Mouse (Mus musculus): Measurements from ENCODE around the gene Cacna1c. TPM values are rescaled to one million over a fixed set of nuclear protein-coding genes. Genes with fewer than 3 reads are reported as not detected.
A peak's percentile ranks its signal among the peaks of the same experiment; 100 is the strongest.

Cacna1c gene
- polyA plus RNA-seq, 1 experiment from 2014 or later = 31.3 TPM

GRCm38 (mm10) chr6:118574351-118574750, 621.9 kb downstream of the Cacna1c start:
- H3K36me3 ChIP-seq = no peaks in the 10 kb centered on the region
- no peaks in the 10 kb centered on the region for H3K27me3 ChIP-seq (ENCODE audit: insufficient read depth, poor library complexity, severe bottlenecking)
- no peaks in the 10 kb centered on the region for H3K9me3 ChIP-seq
- no peak for DNase-seq (ENCODE audit: low spot score)
- H3K4me1 ChIP-seq = no peaks in the 10 kb centered on the region
- no peak overlapping the region for H3K27ac ChIP-seq
- 84% methylated on average over 6 of the region's 6 CpGs for WGBS
- H3K4me3 ChIP-seq = no peak overlapping the region

GRCm38 (mm10) chr6:118567816-118568215, 628.4 kb downstream of the Cacna1c start:
- no peak overlapping the region for H3K27ac ChIP-seq
- H3K4me1 ChIP-seq = no peaks in the 10 kb centered on the region
- H3K4me3 ChIP-seq = no peak overlapping the region
- 88% methylated on average over 3 of the region's 3 CpGs for WGBS
- peaks cover 5% of the 10 kb centered on the region; the same call in 1 of the 2 replicates for H3K36me3 ChIP-seq
- H3K27me3 ChIP-seq (ENCODE audit: insufficient read depth, poor library complexity, severe bottlenecking) = no peaks in the 10 kb centered on the region
- H3K9me3 ChIP-seq = no peaks in the 10 kb centered on the region
- no peak for DNase-seq (ENCODE audit: low spot score)

- H3K36me3 ChIP-seq = peaks cover 22% of the 10 kb centered on the region
- peak; percentile 96 for DNase-seq (ENCODE audit: low spot score)
- peak within 1 kb of the TSS; percentile 92 for H3K27ac ChIP-seq
- WGBS = 6% methylated on average over 54 of the region's 54 CpGs
- H3K4me3 ChIP-seq = peak within 1 kb of the TSS; percentile 83
- no peaks in the 10 kb centered on the region for H3K9me3 ChIP-seq
- no peaks in the 10 kb centered on the region for H3K27me3 ChIP-seq (ENCODE audit: insufficient read depth, poor library complexity, severe bottlenecking)
- peaks cover 7% of the 10 kb centered on the region; the same call in 1 of the 2 replicates for H3K4me1 ChIP-seq
These were observed 634.2 kb downstream of the Cacna1c start, which contains the start of gene Ankrd26 for GRCm38 (mm10) chr6:118561745-118562609. Ankrd26 (minus strand) TSS chr6:118562226.

GRCm38 (mm10) chr6:118561225-118561624, 635.0 kb downstream of the Cacna1c start:
- no peak for DNase-seq (ENCODE audit: low spot score)
- no peaks in the 10 kb centered on the region for H3K9me3 ChIP-seq
- H3K4me1 ChIP-seq = peaks cover 7% of the 10 kb centered on the region; the same call in 1 of the 2 replicates
- peaks cover 30% of the 10 kb centered on the region for H3K36me3 ChIP-seq
- peak overlapping the region; percentile 92; the same call in 1 of the 2 replicates for H3K27ac ChIP-seq
- H3K4me3 ChIP-seq = peak overlapping the region; percentile 83
- H3K27me3 ChIP-seq (ENCODE audit: insufficient read depth, poor library complexity, severe bottlenecking) = no peaks in the 10 kb centered on the region
- WGBS = 82% methylated on average over 8 of the region's 8 CpGs

- H3K36me3 ChIP-seq = peaks cover 71% of the 10 kb centered on the region
- H3K9me3 ChIP-seq = no peaks in the 10 kb centered on the region
- DNase-seq (ENCODE audit: low spot score) = no peak
- no peaks in the 10 kb centered on the region for H3K4me1 ChIP-seq
- no peak overlapping the region for H3K27ac ChIP-seq
- WGBS = 74% methylated on average over 4 of the region's 4 CpGs
- H3K27me3 ChIP-seq (ENCODE audit: insufficient read depth, poor library complexity, severe bottlenecking) = no peaks in the 10 kb centered on the region
- H3K4me3 ChIP-seq = no peak overlapping the region
These were observed 657.6 kb downstream of the Cacna1c start for GRCm38 (mm10) chr6:118538627-118539026.

Other genes starting within 250 kb of the Cacna1c start
- 8.1 and 10.4 TPM in 2 replicates for gene Dcp1b, start 21.2 kb downstream of the Cacna1c start, polyA plus RNA-seq (2016; fragmentation: Nextera tagmentation; extraction: Ambion mirVana)
- gene Cacna2d4, start 40.1 kb upstream of the Cacna1c start, polyA plus RNA-seq (2016; fragmentation: Nextera tagmentation; extraction: Ambion mirVana) = not detected in 2 replicates
- gene Lrtm2, start 134.3 kb upstream of the Cacna1c start, polyA plus RNA-seq (2016; fragmentation: Nextera tagmentation; extraction: Ambion mirVana) = 0.11 TPM in 1 of 2 replicates, not detected in the other
- gene Adipor2, start 221.3 kb upstream of the Cacna1c start, polyA plus RNA-seq (2016; fragmentation: Nextera tagmentation; extraction: Ambion mirVana) = 27.2 and 27.4 TPM in 2 replicates